Mouse (Mus musculus) lung, postnatal 0 days (tissue): ENCODE data around the gene Camta1. TPM values are rescaled to one million over a fixed set of nuclear protein-coding genes. Genes with fewer than 3 reads are reported as not detected.

ENCODE experiments used
- ATAC-seq: fragments of 200-750 bp; cut with Nextera tagmentation; 2 replicates; pipeline ENCODE4 v1.8.0; 2017; ENCODE audit warnings: moderate library complexity
- DNase-seq: peaks from one replicate; pipeline ENCODE4 v3.0.0-alpha.2; 2016; ENCODE audit warnings: low spot score
- H3K27ac ChIP-seq: fragments of 300-500 bp; sonication (generic); 2 replicates; pipeline ENCODE4 v1.5.1; 2014; ENCODE audit warnings: antibody characterized with exemption, mild to moderate bottlenecking, low read length, mixed read lengths
- H3K27me3 ChIP-seq: fragments of 300-500 bp; sonication (generic); replicated peaks from 2 replicates; pipeline ENCODE4 v1.6.1; 2014; ENCODE audit warnings: low read length, mixed read lengths; ENCODE audit not compliant: insufficient read depth
- H3K36me3 ChIP-seq: fragments of 300-500 bp; sonication (generic); 2 replicates; pipeline ENCODE4 v1.6.1; 2014; ENCODE audit warnings: low read length, mixed read lengths; ENCODE audit not compliant: insufficient read depth
- H3K4me1 ChIP-seq: fragments of 300-500 bp; sonication (generic); 2 replicates; pipeline ENCODE4 v1.6.1; 2014; ENCODE audit warnings: antibody characterized with exemption, low read depth, low read length, mixed read lengths; ENCODE audit not compliant: insufficient read depth
- H3K4me2 ChIP-seq: fragments of 300-500 bp; sonication (generic); replicated peaks from 2 replicates; pipeline ENCODE4 v1.6.1; 2014; ENCODE audit warnings: low read depth, mild to moderate bottlenecking, low read length, moderate library complexity, mixed read lengths
- H3K4me3 ChIP-seq: fragments of 300-500 bp; sonication (generic); 2 replicates; pipeline ENCODE4 v1.5.1; 2014; ENCODE audit warnings: low read depth, low read length
- H3K9ac ChIP-seq: fragments of 300-500 bp; sonication (generic); replicated peaks from 2 replicates; pipeline ENCODE4 v1.6.1; 2014; ENCODE audit warnings: low read depth, mild to moderate bottlenecking
- H3K9me3 ChIP-seq: fragments of 300-500 bp; sonication (generic); 2 replicates; pipeline ENCODE4 v1.6.1; 2016; ENCODE audit warnings: low read length, mixed read lengths
- CTCF ChIP-seq: IDR thresholded peaks from 2 replicates; pipeline ENCODE4 v1.5.1; 2016; ENCODE audit warnings: antibody characterized with exemption, mild to moderate bottlenecking
- EP300 ChIP-seq: IDR thresholded peaks from 2 replicates; pipeline ENCODE4 v1.6.1; 2016; ENCODE audit warnings: antibody characterized with exemption, mild to moderate bottlenecking, control low read depth
- WGBS: fragments of 180-500 bp; shearing (Covaris S2); extraction: QIAGEN DNeasy Blood & Tissue Kit; methylation state at CpG from one replicate; pipeline ENCODE4 v1.1.7; 2014; 5-methylcytosine and 5-hydroxymethylcytosine counted together
- polyA plus RNA-seq: library from polyadenylated mRNA; unstranded; fragments of >200 nt; fragmentation: Nextera tagmentation; extraction: Ambion mirVana; gene quantifications from 2 replicates; pipeline ENCODE4 v1.2.1, GENCODE M21; 2015

The Camta1 gene
- polyA plus RNA-seq, 1 experiment from 2014 or later, result 86.4 TPM

DNA sequence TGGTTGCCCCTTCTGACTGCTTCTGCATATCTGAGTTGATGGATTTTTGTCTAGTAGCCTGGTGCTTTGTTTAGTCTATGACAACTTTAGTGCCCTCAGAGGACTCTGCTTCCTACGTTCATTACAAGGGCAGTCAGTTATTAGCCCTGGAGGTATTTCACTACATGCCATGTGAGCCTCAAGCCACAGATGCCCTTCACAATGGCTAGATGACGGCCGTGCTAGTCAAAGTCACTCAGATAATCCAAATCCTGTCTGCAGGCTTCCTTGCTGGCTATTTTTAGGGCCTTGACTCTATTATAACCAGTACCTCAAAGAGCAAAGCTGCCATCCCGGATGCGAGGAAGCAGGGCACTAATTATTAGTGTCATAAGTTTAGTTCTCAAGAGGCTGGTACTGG, 778.6 kb downstream of the Camta1 start:
- no peak overlapping the region for H3K9ac ChIP-seq
- WGBS, result 74% methylated on average over 5 of the region's 5 CpGs
- no peak overlapping the region for H3K27ac ChIP-seq
- no peak overlapping the region for H3K4me2 ChIP-seq
- TF ChIP-seq CTCF, result no peak
- no peak for TF ChIP-seq EP300
- H3K27me3 ChIP-seq, result no peaks in the 10 kb centered on the region
- H3K9me3 ChIP-seq, result no peaks in the 10 kb centered on the region
- H3K4me1 ChIP-seq, result no peaks in the 10 kb centered on the region
- ATAC-seq (no peak), DNase-seq (no peak)
- no peaks in the 10 kb centered on the region for H3K36me3 ChIP-seq
- no peak overlapping the region for H3K4me3 ChIP-seq

DNA sequence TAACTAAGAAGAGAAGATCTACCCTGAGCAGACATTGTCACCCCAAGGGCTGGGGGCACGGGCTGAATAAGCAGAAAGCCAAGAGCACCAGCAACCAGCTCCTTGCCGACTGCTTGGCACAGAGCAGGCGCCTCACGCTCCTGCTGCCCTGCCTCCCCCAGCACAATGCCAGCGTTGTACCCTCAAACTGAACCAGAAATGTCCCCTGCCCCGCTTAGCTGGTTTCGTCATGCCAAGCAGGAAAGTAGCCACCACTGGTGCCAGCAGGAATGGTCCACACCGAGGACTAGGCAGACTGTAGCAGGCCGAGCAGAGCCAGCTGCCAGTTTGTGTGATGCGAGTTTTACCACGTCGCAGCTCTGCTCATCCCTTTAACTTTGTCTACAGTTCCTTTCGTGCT, 779.7 kb downstream of the Camta1 start:
- Histone ChIP-seq H3K36me3 (no peaks in the 10 kb centered on the region), H3K27me3 (no peaks in the 10 kb centered on the region), H3K9me3 (no peaks in the 10 kb centered on the region), H3K4me2 (no peak overlapping the region), H3K9ac (no peak overlapping the region), H3K4me3 (no peak overlapping the region), H3K4me1 (no peaks in the 10 kb centered on the region), H3K27ac (no peak overlapping the region)
- no peak for ATAC-seq
- TF ChIP-seq CTCF (no peak), EP300 (no peak)
- DNase-seq, result no peak
- WGBS, result 87% methylated on average over 13 of the region's 13 CpGs

DNA sequence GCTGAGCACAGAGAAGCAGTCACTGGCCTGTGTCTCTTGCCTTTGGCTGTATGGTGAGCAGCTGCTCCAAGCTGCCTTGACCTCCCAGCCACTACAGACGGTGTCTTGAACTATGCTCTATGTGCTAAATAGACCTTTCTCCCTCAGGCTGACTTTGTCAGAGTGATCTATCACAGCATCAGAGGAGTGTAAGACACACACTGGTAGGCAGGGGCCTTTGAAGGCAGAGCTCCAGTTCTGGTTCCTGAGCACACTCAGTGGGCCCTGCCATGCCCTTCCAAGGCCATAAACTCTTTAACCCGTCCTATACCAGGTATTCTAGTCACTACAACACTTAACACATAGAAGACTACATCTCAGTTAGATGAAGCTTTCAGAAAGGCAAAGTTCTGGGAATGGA, 780.3 kb downstream of the Camta1 start:
- no peaks in the 10 kb centered on the region for H3K27me3 ChIP-seq
- WGBS, result 76% methylated on average over 2 of the region's 2 CpGs
- DNase-seq, result no peak

DNA sequence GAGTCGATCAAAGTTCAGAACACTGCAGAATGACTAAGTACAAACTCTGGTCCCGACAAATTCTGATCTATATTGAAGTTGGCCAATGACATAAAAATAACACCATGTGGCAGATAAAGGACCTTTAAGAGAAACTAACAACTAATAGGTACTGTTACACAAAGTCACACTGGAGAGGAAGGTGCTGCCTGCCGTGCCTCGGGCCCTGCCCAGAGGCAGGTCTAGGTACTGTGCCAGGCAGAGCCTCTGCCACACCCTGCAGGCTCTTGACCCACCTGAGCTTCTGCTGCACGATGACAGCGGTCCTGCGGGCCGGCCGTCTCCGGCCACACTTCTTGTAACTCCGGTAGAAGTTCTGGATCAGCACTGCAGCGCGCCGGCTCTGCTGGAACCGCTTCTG, 786.9 kb downstream of the Camta1 start:
- TF ChIP-seq CTCF (no peak), EP300 (no peak)
- Histone ChIP-seq H3K27me3 (no peaks in the 10 kb centered on the region), H3K9ac (no peak overlapping the region), H3K4me1 (no peaks in the 10 kb centered on the region), H3K9me3 (no peaks in the 10 kb centered on the region), H3K27ac (no peak overlapping the region), H3K4me3 (no peak overlapping the region), H3K4me2 (no peak overlapping the region), H3K36me3 (no peaks in the 10 kb centered on the region)
- WGBS, result 87% methylated on average over 15 of the region's 15 CpGs
- ATAC-seq (no peak), DNase-seq (no peak)

More for the DNA sequence above, 780.3 kb downstream of the Camta1 start:
- no peaks in the 10 kb centered on the region for H3K9me3 ChIP-seq
- no peaks in the 10 kb centered on the region for H3K36me3 ChIP-seq
- TF ChIP-seq EP300 (no peak), CTCF (no peak)
- no peak for ATAC-seq
- H3K4me3 ChIP-seq, result no peak overlapping the region
- H3K4me1 ChIP-seq, result no peaks in the 10 kb centered on the region
- H3K4me2 ChIP-seq, result no peak overlapping the region
- no peak overlapping the region for H3K9ac ChIP-seq
- H3K27ac ChIP-seq, result no peak overlapping the region

DNA sequence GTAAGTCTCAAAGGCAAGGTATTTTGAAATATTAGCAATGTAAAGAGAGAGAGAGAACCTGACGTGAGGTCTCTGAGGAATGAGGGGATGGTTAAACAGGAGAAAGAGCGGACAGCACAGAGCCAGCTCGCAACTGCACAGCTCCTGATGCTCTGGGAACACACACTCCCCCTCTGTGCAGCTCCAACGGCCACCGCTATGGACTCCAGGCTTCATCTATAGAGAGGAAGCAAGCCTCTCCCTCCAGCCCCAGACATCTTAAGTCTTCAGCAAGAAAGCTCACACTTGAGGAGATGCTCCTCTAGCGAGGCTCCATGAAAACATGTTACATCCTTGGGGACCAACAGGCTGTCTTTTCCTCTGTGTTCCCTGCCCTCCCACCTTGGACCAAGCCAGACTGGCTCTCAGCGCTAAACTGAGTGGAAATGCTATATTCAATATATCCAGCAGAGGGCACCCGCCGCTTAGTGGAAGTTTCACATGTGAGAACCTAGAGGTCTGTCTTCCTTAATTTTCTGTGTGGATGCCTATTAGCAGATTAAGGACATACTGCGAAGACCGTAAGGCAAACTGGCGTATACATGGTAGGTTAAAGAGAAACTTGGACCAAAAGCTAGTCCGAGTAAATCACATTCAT, 788.5 kb downstream of the Camta1 start:
- Histone ChIP-seq H3K27ac (no peak overlapping the region), H3K27me3 (no peaks in the 10 kb centered on the region), H3K4me1 (no peaks in the 10 kb centered on the region), H3K36me3 (no peaks in the 10 kb centered on the region), H3K4me3 (no peak overlapping the region), H3K9ac (no peak overlapping the region), H3K4me2 (no peak overlapping the region), H3K9me3 (no peaks in the 10 kb centered on the region)
- DNase-seq (peak; percentile 80), ATAC-seq (peak; percentile 44; the same call in 1 of the 2 replicates)
- 47% methylated on average over 13 of the region's 13 CpGs for WGBS
- peak; percentile 91 for TF ChIP-seq CTCF
- TF ChIP-seq EP300, result no peak

DNA sequence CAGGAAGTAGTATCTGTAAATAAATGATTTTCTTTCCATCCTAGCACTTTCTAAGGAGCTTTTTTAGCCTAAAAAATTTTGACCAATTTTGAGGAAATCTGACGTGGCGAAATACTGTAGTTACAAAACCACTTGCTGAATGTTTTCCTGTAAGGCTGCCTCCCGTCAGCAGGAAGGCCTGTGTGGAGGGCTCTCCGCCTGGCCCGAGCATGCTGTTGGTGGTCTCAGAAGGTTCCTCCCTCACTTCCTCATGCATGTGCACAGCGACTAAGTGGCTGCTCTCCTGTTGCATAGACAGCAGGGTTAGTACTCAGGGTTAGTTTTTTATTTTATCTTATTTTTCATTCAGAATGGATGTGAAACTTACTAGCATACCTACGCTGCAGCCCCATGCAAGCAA, 790.7 kb downstream of the Camta1 start:
- H3K27me3 ChIP-seq, result no peaks in the 10 kb centered on the region
- no peak for TF ChIP-seq EP300
- TF ChIP-seq CTCF, result no peak
- H3K9ac ChIP-seq, result no peak overlapping the region
- no peaks in the 10 kb centered on the region for H3K36me3 ChIP-seq
- H3K4me2 ChIP-seq, result no peak overlapping the region
- no peaks in the 10 kb centered on the region for H3K9me3 ChIP-seq
- H3K4me1 ChIP-seq, result no peaks in the 10 kb centered on the region
- DNase-seq (no peak), ATAC-seq (no peak)
- 72% methylated on average over 7 of the region's 7 CpGs for WGBS
- H3K4me3 ChIP-seq, result no peak overlapping the region
- no peak overlapping the region for H3K27ac ChIP-seq

DNA sequence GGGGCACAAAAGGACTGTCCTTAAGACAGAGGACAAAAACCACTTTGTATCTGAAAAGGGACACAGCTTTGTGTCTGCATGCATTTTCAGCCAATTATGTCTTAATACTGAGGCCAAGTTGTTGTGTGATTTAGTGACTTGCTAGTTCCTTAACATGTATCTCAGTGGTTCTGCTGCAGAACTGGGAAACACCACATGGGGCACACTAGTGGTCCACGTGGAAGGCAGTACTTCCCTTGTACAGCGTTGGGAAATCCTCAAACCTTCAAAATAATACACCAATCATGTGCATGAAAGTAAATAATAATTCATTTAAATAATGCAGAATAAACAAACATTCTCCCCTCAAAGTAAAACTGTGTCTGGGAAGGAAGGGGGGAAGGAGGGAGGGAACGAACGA, 792.9 kb downstream of the Camta1 start:
- ATAC-seq (no peak), DNase-seq (no peak)
- no peaks in the 10 kb centered on the region for H3K27me3 ChIP-seq
- no peak overlapping the region for H3K27ac ChIP-seq
- H3K4me3 ChIP-seq, result no peak overlapping the region
- H3K4me2 ChIP-seq, result no peak overlapping the region
- TF ChIP-seq EP300 (no peak), CTCF (peak; percentile 43)
- no peaks in the 10 kb centered on the region for H3K4me1 ChIP-seq
- no peak overlapping the region for H3K9ac ChIP-seq
- H3K9me3 ChIP-seq, result no peaks in the 10 kb centered on the region
- 48% methylated on average over 4 of the region's 4 CpGs for WGBS
- H3K36me3 ChIP-seq, result no peaks in the 10 kb centered on the region
